Mouse (Mus musculus): Measurements from ENCODE around the gene Odc1. TPM values are rescaled to one million over a fixed set of nuclear protein-coding genes. Genes with fewer than 3 reads are reported as not detected.
"Not testable (repeated sequence)": the region's sequence is repeated elsewhere in the genome, so short reads cannot be mapped to it uniquely, and the experiment has no call there.

Gene Odc1
- total RNA-seq (2021) = 10 to 100 TPM; 75.5 to 77.0 TPM
- long read RNA-seq, experiment 1, transcript Odc1-201 (12 exons, 2,208 nt) = major isoform, 42 of 52 reads
- long read RNA-seq, experiment 1, partial matches to known transcripts = 4 of 52 reads
- long read RNA-seq, experiment 1, other reads (novel, unspliced or antisense) = 6 of 52 reads
- long read RNA-seq, experiment 2, transcript Odc1-201 (12 exons, 2,208 nt) = major isoform, 45 of 59 reads
- long read RNA-seq, experiment 2, partial matches to known transcripts = 5 of 59 reads
- long read RNA-seq, experiment 2, other reads (novel, unspliced or antisense) = 9 of 59 reads

DNA sequence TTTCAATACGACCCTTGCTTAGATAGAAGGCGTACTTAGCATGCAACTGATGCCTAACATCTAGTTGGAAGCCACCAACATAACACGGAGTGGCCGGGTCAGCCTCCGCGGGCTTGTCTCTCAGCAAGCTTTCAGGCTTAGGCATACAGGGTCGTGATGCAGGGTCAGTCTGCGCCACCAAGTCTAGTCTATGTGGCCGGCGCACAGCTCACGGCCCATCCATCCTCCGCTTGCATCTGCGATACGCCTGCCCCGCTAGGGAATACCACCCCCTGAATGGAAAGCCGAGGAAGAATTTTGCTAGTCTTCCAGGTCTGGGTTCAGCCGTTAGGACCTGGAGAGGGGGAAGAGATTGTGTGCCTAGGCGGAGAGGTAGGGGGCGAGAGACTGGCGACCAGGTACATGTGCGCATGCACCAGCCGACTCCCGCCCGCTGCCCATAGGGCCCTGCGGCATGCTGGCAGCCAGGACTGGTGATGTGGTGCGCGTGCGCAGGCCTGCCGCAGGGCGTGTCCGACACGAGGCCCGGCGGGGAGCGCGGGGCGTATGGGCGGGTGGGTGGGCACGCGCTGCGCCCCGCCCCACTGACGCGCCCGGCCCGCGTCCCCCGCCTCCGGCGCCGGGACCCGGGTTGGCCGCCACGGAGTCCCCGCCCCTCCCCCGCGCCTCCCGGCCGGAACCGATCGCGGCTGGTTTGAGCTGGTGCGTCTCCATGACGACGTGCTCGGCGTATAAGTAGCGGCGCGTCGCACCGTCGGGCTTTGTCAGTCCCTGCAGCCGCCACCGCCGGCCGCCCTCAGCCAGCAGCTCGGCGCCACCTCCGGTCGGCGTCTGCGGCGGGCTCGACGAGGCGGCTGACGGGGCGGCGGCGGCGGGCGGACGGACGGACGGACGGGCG is at the start of gene Odc1:
TSS of gene Odc1 (plus strand) at position 586 of the 898 bp plus-strand sequence.
- DNase-seq (ENCODE audit: low spot score in 2 of 2) = peak; percentile 97 to 98

- DNase-seq (ENCODE audit: low spot score in 2 of 2) = no peak
These were observed 49.8 kb upstream of the Odc1 start for GRCm38 (mm10) chr12:17494809-17495208.

DNA sequence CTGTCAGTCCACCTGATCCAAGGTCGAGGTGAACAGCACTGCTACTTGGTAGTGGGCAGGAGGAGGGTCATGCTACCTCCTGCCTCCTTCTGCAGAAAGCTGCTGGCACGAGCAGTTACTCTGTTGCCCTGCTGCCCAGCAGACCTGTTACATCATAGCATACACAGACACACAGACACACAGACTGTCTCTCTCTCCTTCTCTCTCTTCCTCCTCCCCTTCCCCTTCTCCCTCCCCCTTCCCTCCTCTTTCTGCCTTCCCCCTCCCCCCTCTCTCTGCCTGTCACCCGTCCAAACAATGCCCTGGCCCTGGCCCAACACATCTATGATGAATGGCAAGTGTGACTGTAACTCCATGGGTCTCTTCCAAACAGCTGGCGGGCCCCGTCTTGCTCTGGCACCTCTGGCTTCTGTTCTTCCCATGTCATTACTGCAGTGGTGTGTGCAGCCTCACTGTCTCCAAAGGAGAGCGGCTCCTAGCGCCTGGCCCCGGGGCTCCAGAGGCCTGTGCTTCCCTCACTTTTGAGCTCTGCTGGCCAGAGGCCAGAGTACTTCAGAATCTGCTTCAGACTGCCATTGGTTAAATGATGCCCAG is 48.6 kb upstream of the Odc1 start:
- DNase-seq (ENCODE audit: low spot score in 2 of 2) = no peak

GRCm38 (mm10) chr12:17505620-17506074 is 38.9 kb upstream of the Odc1 start:
- DNase-seq (ENCODE audit: low spot score in 2 of 2) = no peak

- DNase-seq (ENCODE audit: low spot score in 2 of 2) = no peak
These were observed 38.2 kb upstream of the Odc1 start for GRCm38 (mm10) chr12:17506117-17506993.

GRCm38 (mm10) chr12:17506994-17507542 is 37.5 kb upstream of the Odc1 start:
- peak; percentile 14 to 53 for DNase-seq (ENCODE audit: low spot score in 2 of 2)

- no peak for DNase-seq (ENCODE audit: low spot score in 2 of 2)
These were observed 35.3 kb upstream of the Odc1 start for GRCm38 (mm10) chr12:17509310-17509709.

DNA sequence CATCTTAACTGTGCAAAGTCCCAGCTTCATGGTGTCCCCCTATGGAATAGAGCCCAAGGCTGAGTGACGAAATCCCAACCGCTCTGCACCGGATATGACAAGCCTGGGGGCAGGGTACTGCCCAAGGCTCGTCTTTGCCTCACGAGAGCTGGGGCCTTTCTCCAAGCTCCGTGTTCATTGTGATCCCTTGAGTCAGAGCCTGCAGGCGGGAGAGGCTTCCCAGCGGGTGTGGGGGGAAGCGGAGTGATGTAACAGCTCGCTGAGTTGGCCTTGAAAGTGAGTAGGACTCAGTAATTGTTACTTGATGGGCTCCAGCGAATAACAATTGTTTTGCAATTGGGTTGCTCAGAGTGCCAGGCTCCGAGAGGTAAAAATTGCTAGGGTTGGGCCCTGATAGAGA is 34.4 kb upstream of the Odc1 start:
- DNase-seq (ENCODE audit: low spot score in 2 of 2) = no peak

DNA sequence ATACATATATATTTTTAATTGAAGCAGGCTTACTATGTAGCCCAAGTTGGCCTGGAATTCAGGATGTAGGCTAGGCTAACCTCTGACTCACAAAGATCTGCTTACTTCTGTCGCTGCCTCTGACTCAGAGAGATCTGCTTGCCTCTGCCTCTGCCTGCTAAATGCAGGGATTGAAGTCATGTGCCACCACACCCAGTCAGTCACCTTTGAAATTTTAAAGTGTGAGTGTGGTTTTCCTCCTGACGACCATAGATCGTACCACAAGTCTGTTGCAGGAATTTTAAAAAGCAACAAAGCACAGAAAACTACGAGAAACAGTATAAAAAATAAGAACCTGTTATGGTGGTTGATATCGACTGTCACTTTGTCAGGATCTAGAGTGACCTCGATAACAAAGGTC is 33.6 kb upstream of the Odc1 start:
- DNase-seq (ENCODE audit: low spot score in 2 of 2) = no peak

GRCm38 (mm10) chr12:17529180-17529579 is 15.4 kb upstream of the Odc1 start:
- DNase-seq (ENCODE audit: low spot score in 2 of 2) = no peak

- no peak for DNase-seq (ENCODE audit: low spot score in 2 of 2)
These were observed 14.9 kb upstream of the Odc1 start for GRCm38 (mm10) chr12:17529726-17530125.

GRCm38 (mm10) chr12:17530825-17531224 is 13.8 kb upstream of the Odc1 start:
- no peak for DNase-seq (ENCODE audit: low spot score in 2 of 2)

- DNase-seq (ENCODE audit: low spot score in 2 of 2) = no peak
These were observed 8.4 kb upstream of the Odc1 start for GRCm38 (mm10) chr12:17536222-17536621.

- DNase-seq (ENCODE audit: low spot score in 2 of 2) = no peak
These were observed 7.4 kb upstream of the Odc1 start for GRCm38 (mm10) chr12:17537147-17537546.

GRCm38 (mm10) chr12:17538087-17538486 is 6.5 kb upstream of the Odc1 start:
- DNase-seq (ENCODE audit: low spot score in 2 of 2) = no peak

GRCm38 (mm10) chr12:17539041-17539440 is 5.6 kb upstream of the Odc1 start:
- no peak for DNase-seq (ENCODE audit: low spot score in 2 of 2)

DNA sequence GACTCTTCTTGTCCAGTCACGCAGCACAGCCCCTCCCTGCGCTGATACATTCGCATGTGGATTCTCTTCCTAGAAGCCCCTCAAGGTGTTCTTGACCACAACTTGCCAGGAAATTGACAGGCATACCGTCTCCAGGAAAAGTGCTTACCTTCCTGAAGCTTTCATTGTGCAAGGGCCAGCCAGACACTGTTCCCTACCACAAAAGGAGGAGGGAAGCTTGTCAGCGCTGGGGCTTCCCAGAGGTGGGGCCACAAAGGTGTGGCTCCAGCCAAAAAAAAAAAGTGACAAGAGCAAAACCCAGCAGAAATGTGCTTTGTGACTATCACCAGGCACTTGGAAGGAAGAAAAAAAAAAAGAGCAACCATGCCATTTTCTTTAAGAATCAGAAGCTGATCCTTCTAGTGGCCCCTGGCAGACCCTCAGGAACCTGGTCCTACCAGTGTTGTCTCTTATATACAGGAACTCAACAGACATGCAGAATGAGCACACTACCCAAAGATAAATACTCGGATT is 4.5 kb upstream of the Odc1 start:
- DNase-seq (ENCODE audit: low spot score in 2 of 2) = no peak

GRCm38 (mm10) chr12:17545107-17545571 is 545 bp downstream of the Odc1 start:
- DNase-seq (ENCODE audit: low spot score in 2 of 2) = peak in 1 of 2 experiments; percentile 46

DNA sequence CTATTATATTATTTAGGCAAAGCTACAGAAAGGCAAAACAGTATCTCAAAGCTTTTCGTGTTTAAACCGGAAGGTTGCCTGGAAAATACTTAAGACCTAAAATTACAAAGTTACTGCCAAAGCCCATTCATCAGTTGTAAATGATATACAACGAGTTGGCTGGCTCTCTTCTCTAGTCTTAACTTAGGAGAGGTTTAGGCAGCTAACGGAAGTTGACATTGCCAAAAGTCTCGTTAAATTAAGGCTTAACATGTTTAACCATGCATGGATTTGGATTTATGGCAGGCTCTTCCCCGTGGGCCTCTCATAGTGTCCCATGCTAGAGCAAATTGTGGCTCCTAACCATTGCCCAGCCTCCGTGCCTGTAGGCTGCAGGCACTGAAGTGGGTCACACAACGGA is 1.3 kb downstream of the Odc1 start:
- DNase-seq (ENCODE audit: low spot score in 2 of 2) = no peak

GRCm38 (mm10) chr12:17547552-17547951 is 3.0 kb downstream of the Odc1 start:
- DNase-seq (ENCODE audit: low spot score in 2 of 2) = not testable (repeated sequence)
